Comparison of ENCODE assay signal across 29 mouse cellular contexts in genomic region chr5:71571646-71572237, GRCm38 (mm10). TPM values are rescaled to one million over a fixed set of nuclear protein-coding genes. Genes with fewer than 3 reads are reported as not detected.
DNase-seq lines count a peak whose midpoint lies in the region; ATAC-seq lines count a peak whose summit lies in the region.
"Had no signal": no experiment of that assay in that cellular context is flagged by ENCODE, and none has a peak within 500 bp of the region (broad histone marks: within the 10 kb centered on the region; RNA-seq: fewer than 3 reads in every experiment).

No protein-coding gene starts in this region.

- no peaks in the 10 kb centered on the region for H3K27me3 ChIP-seq in embryonic facial prominence, embryonic 14.5 days (replicated peaks; ENCODE audit: control insufficient read depth, insufficient read depth, low read length)
- no peaks in the 10 kb centered on the region for H3K27me3 ChIP-seq in embryonic facial prominence, embryonic 10.5 days (replicated peaks; ENCODE audit: low read depth, poor library complexity, severe bottlenecking)
- H3K27me3 ChIP-seq in lung, embryonic 15.5 days, result no peaks in the 10 kb centered on the region
- H3K27me3 ChIP-seq in kidney, embryonic 15.5 days, result no peaks in the 10 kb centered on the region
- H3K27me3 ChIP-seq: embryonic facial prominence, embryonic 13.5 days; forebrain, embryonic 15.5 days; heart, embryonic 13.5 days; hindbrain, embryonic 13.5 days; limb, embryonic 13.5 days; liver, embryonic 12.5 days; midbrain, embryonic 15.5 days; neural tube, embryonic 12.5 days had no signal

- ATAC-seq in embryonic facial prominence, embryonic 14.5 days (ENCODE audit: low read depth), result no peak
- ATAC-seq in lung, embryonic 15.5 days (ENCODE audit: borderline replicate concordance, extremely low read depth, low FRiP score, low TSS enrichment), result peak; percentile 62; the same call in 1 of the 2 replicates
- no peak for ATAC-seq in kidney, embryonic 15.5 days (replicated peaks; ENCODE audit: low FRiP score)
- ATAC-seq: forebrain, embryonic 15.5 days; liver, embryonic 12.5 days; midbrain, embryonic 15.5 days had no signal

- no peak overlapping the region for H3K4me2 ChIP-seq in embryonic facial prominence, embryonic 14.5 days (ENCODE audit: low read depth, low read length)
- H3K4me2 ChIP-seq in lung, embryonic 15.5 days, result no peak overlapping the region
- no peak overlapping the region for H3K4me2 ChIP-seq in kidney, embryonic 15.5 days
- H3K4me2 ChIP-seq: embryonic facial prominence, embryonic 13.5 days; forebrain, embryonic 15.5 days; heart, embryonic 13.5 days; hindbrain, embryonic 13.5 days; limb, embryonic 13.5 days; liver, embryonic 12.5 days; midbrain, embryonic 15.5 days; neural tube, embryonic 12.5 days had no signal

- H3K4me1 ChIP-seq in embryonic facial prominence, embryonic 14.5 days (ENCODE audit: control insufficient read depth, insufficient read depth, low read length), result no peaks in the 10 kb centered on the region
- no peaks in the 10 kb centered on the region for H3K4me1 ChIP-seq in embryonic facial prominence, embryonic 10.5 days
- no peaks in the 10 kb centered on the region for H3K4me1 ChIP-seq in lung, embryonic 15.5 days
- H3K4me1 ChIP-seq in kidney, embryonic 15.5 days, result no peaks in the 10 kb centered on the region
- H3K4me1 ChIP-seq: embryonic facial prominence, embryonic 13.5 days; forebrain, embryonic 15.5 days; heart, embryonic 13.5 days; hindbrain, embryonic 13.5 days; limb, embryonic 13.5 days; liver, embryonic 12.5 days; midbrain, embryonic 15.5 days; neural tube, embryonic 12.5 days had no signal

- H3K9me3 ChIP-seq in embryonic facial prominence, embryonic 14.5 days (ENCODE audit: control insufficient read depth, low read length), result no peaks in the 10 kb centered on the region
- H3K9me3 ChIP-seq in embryonic facial prominence, embryonic 10.5 days, result no peaks in the 10 kb centered on the region
- H3K9me3 ChIP-seq in lung, embryonic 15.5 days, result no peaks in the 10 kb centered on the region
- no peaks in the 10 kb centered on the region for H3K9me3 ChIP-seq in kidney, embryonic 15.5 days (replicated peaks)
- H3K9me3 ChIP-seq: embryonic facial prominence, embryonic 13.5 days; forebrain, embryonic 15.5 days; heart, embryonic 13.5 days; hindbrain, embryonic 13.5 days; limb, embryonic 13.5 days; liver, embryonic 12.5 days; midbrain, embryonic 15.5 days; neural tube, embryonic 12.5 days had no signal

- DNase-seq in embryonic facial prominence, embryonic 14.5 days (ENCODE audit: low spot score), result peak; percentile 2
- DNase-seq in embryonic facial prominence, embryonic 10.5 days (ENCODE audit: low spot score), result no peak
- DNase-seq in layer of hippocampus, postnatal 14 days (ENCODE audit: low spot score in 2 of 2), result peak; percentile 9 to 34
- no peak for DNase-seq in layer of hippocampus, adult 11-12 months (ENCODE audit: low spot score)
- DNase-seq in lung, postnatal 36 days, result peak; percentile 19
- DNase-seq in kidney, postnatal 25 days, result no peak
- DNase-seq: adrenal gland, postnatal 14 days; cerebellum, adult 11 months; cerebellum, adult 9-11 months; gastrocnemius, postnatal 14 days; heart, adult 18-20 months; heart, postnatal 14 days; kidney, adult 2 months; kidney, postnatal 10 days; retina, postnatal 1 day; right cerebral cortex, postnatal 25 days; spleen, adult 18-20 months had no signal

- H3K9ac ChIP-seq in embryonic facial prominence, embryonic 14.5 days (ENCODE audit: low read depth, low read length), result no peak overlapping the region
- H3K9ac ChIP-seq in lung, embryonic 15.5 days, result no peak overlapping the region
- no peak overlapping the region for H3K9ac ChIP-seq in kidney, embryonic 15.5 days
- H3K9ac ChIP-seq: embryonic facial prominence, embryonic 13.5 days; forebrain, embryonic 15.5 days; heart, embryonic 13.5 days; hindbrain, embryonic 13.5 days; limb, embryonic 13.5 days; liver, embryonic 12.5 days; midbrain, embryonic 15.5 days; neural tube, embryonic 12.5 days had no signal

- H3K4me3 ChIP-seq in embryonic facial prominence, embryonic 14.5 days (ENCODE audit: low read depth, low read length), result no peak overlapping the region
- H3K4me3 ChIP-seq in embryonic facial prominence, embryonic 10.5 days, result no peak overlapping the region
- H3K4me3 ChIP-seq in lung, embryonic 15.5 days, result no peak overlapping the region
- H3K4me3 ChIP-seq in kidney, embryonic 15.5 days (replicated peaks), result no peak overlapping the region
- H3K4me3 ChIP-seq: embryonic facial prominence, embryonic 13.5 days; forebrain, embryonic 15.5 days; heart, embryonic 13.5 days; hindbrain, embryonic 13.5 days; limb, embryonic 13.5 days; liver, embryonic 12.5 days; midbrain, embryonic 15.5 days; neural tube, embryonic 12.5 days had no signal

- H3K36me3 ChIP-seq in embryonic facial prominence, embryonic 14.5 days (ENCODE audit: control insufficient read depth, insufficient read depth, low read length), result no peaks in the 10 kb centered on the region
- no peaks in the 10 kb centered on the region for H3K36me3 ChIP-seq in embryonic facial prominence, embryonic 10.5 days (replicated peaks)
- H3K36me3 ChIP-seq in lung, embryonic 15.5 days, result no peaks in the 10 kb centered on the region
- H3K36me3 ChIP-seq in kidney, embryonic 15.5 days, result no peaks in the 10 kb centered on the region
- H3K36me3 ChIP-seq: embryonic facial prominence, embryonic 13.5 days; forebrain, embryonic 15.5 days; heart, embryonic 13.5 days; hindbrain, embryonic 13.5 days; limb, embryonic 13.5 days; liver, embryonic 12.5 days; midbrain, embryonic 15.5 days; neural tube, embryonic 12.5 days had no signal

- WGBS in embryonic facial prominence, embryonic 14.5 days, result 73% methylated on average over 9 of the region's 9 CpGs
- WGBS in embryonic facial prominence, embryonic 10.5 days, result 83% methylated on average over 9 of the region's 9 CpGs
- 49% methylated on average over 9 of the region's 9 CpGs for WGBS in lung, embryonic 15.5 days
- WGBS in kidney, embryonic 15.5 days, result 73% methylated on average over 9 of the region's 9 CpGs

- no peak overlapping the region for H3K27ac ChIP-seq in embryonic facial prominence, embryonic 14.5 days (replicated peaks; ENCODE audit: low read depth, low read length)
- no peak overlapping the region for H3K27ac ChIP-seq in embryonic facial prominence, embryonic 10.5 days (replicated peaks)
- no peak overlapping the region for H3K27ac ChIP-seq in lung, embryonic 15.5 days
- H3K27ac ChIP-seq in kidney, embryonic 15.5 days, result no peak overlapping the region
- H3K27ac ChIP-seq: embryonic facial prominence, embryonic 13.5 days; forebrain, embryonic 15.5 days; heart, embryonic 13.5 days; hindbrain, embryonic 13.5 days; limb, embryonic 13.5 days; liver, embryonic 12.5 days; macrophage; midbrain, embryonic 15.5 days; neural tube, embryonic 12.5 days had no signal

RNA-seq across cellular contexts. Expression of gene Cox7b2, which starts 23.7 kb away (rescaled TPM):
- not detected in 2 replicates for polyA plus RNA-seq in embryonic facial prominence, embryonic 14.5 days (2014; fragmentation: Nextera tagmentation; extraction: Ambion mirVana)
- not detected in 2 replicates for polyA plus RNA-seq in embryonic facial prominence, embryonic 10.5 days (2016; fragmentation: Nextera tagmentation; extraction: Ambion mirVana)
- total RNA-seq in layer of hippocampus, postnatal 14 days (2021), result not detected
- 0.33 and 0.50 TPM in 2 replicates for polyA plus RNA-seq in lung, embryonic 15.5 days (2015; fragmentation: Nextera tagmentation; extraction: Ambion mirVana)
- polyA plus RNA-seq in kidney, embryonic 15.5 days (2015; fragmentation: Nextera tagmentation; extraction: Ambion mirVana), result not detected in 2 replicates
- total RNA-seq: adrenal gland, postnatal 14 days; gastrocnemius, postnatal 14 days; heart, adult 18-20 months; heart, postnatal 14 days had no signal
- polyA plus RNA-seq: embryonic facial prominence, embryonic 13.5 days; intestine, embryonic 14.5 days; kidney, adult 2 months; liver, embryonic 12.5 days; macrophage; neural tube, embryonic 12.5 days had no signal

Comparison
In these comparisons a context has a peak if more than half of its experiments do, and no peak if none do; other contexts are left out.
1. DNase-seq: peak in embryonic facial prominence, embryonic 14.5 days (single experiment), layer of hippocampus, postnatal 14 days (2 of 2) and lung, postnatal 36 days (single experiment); none in embryonic facial prominence, embryonic 10.5 days (single experiment), layer of hippocampus, adult 11-12 months (single experiment) and kidney, postnatal 25 days (0 of 2).